28 mouse cellular contexts compared by ENCODE assay signal in genomic region chr3:147967261-147967660, GRCm38 (mm10).
DNase-seq lines count a peak whose midpoint lies in the region; ATAC-seq lines count a peak whose summit lies in the region.
"Had no signal": no experiment of that assay in that cellular context is flagged by ENCODE, and none has a peak within 500 bp of the region (broad histone marks: within the 10 kb centered on the region; RNA-seq: fewer than 3 reads in every experiment).

No protein-coding gene starts in this region.

- no peaks in the 10 kb centered on the region for H3K27me3 ChIP-seq in hindbrain, embryonic 13.5 days
- no peaks in the 10 kb centered on the region for H3K27me3 ChIP-seq in hindbrain, embryonic 11.5 days (ENCODE audit: control insufficient read depth, insufficient read depth, low read length)
- no peaks in the 10 kb centered on the region for H3K27me3 ChIP-seq in embryonic facial prominence, embryonic 14.5 days (replicated peaks; ENCODE audit: control insufficient read depth, insufficient read depth, low read length)
- H3K27me3 ChIP-seq in midbrain, embryonic 14.5 days (ENCODE audit: control insufficient read depth, insufficient read depth, low read length) = no peaks in the 10 kb centered on the region; the same call in 1 of the 2 replicates
- H3K27me3 ChIP-seq: CH12.LX; embryonic facial prominence, embryonic 15.5 days; heart, embryonic 12.5 days; hindbrain, embryonic 15.5 days; limb, embryonic 15.5 days; liver, embryonic 15.5 days; lung, embryonic 15.5 days had no signal

- DNase-seq in hindbrain, embryonic 11.5 days (ENCODE audit: low spot score) = no peak
- no peak for DNase-seq in embryonic facial prominence, embryonic 14.5 days (ENCODE audit: low spot score)
- peak; percentile 74 for DNase-seq in midbrain, embryonic 14.5 days
- DNase-seq in retina, postnatal 1 day = peak; percentile 70
- no peak for DNase-seq in adrenal gland, postnatal 36 days
- DNase-seq in heart, postnatal 25 days (ENCODE audit: low spot score) = no peak
- DNase-seq: B cell, adult 2 months; cerebellum, adult 2 months; cerebellum, postnatal 36 days; gastrocnemius, postnatal 14 days; heart, adult 11 months; heart, postnatal 10 days; kidney, adult 2 months; layer of hippocampus, adult 9-11 months; lung, postnatal 4 days had no signal

- no peak overlapping the region for H3K9ac ChIP-seq in hindbrain, embryonic 13.5 days
- H3K9ac ChIP-seq in hindbrain, embryonic 11.5 days (ENCODE audit: low read depth, low read length) = no peak overlapping the region
- no peak overlapping the region for H3K9ac ChIP-seq in embryonic facial prominence, embryonic 14.5 days (ENCODE audit: low read depth, low read length)
- no peak overlapping the region for H3K9ac ChIP-seq in midbrain, embryonic 14.5 days (replicated peaks; ENCODE audit: low read length)
- H3K9ac ChIP-seq: embryonic facial prominence, embryonic 15.5 days; heart, embryonic 12.5 days; hindbrain, embryonic 15.5 days; limb, embryonic 15.5 days; liver, embryonic 15.5 days; lung, embryonic 15.5 days had no signal

- H3K4me1 ChIP-seq in hindbrain, embryonic 13.5 days (replicated peaks) = peaks cover 30% of the 10 kb centered on the region
- no peaks in the 10 kb centered on the region for H3K4me1 ChIP-seq in hindbrain, embryonic 11.5 days (replicated peaks; ENCODE audit: control insufficient read depth, insufficient read depth, low read length)
- H3K4me1 ChIP-seq in embryonic facial prominence, embryonic 14.5 days (ENCODE audit: control insufficient read depth, insufficient read depth, low read length) = peaks cover 22% of the 10 kb centered on the region; the same call in 1 of the 2 replicates
- H3K4me1 ChIP-seq in midbrain, embryonic 14.5 days (ENCODE audit: control insufficient read depth, insufficient read depth, low read length) = peaks cover 39% of the 10 kb centered on the region
- H3K4me1 ChIP-seq: liver, embryonic 15.5 days; lung, embryonic 15.5 days had no signal

- no peaks in the 10 kb centered on the region for H3K36me3 ChIP-seq in hindbrain, embryonic 13.5 days
- H3K36me3 ChIP-seq in hindbrain, embryonic 11.5 days (ENCODE audit: control insufficient read depth, insufficient read depth, low read length) = no peaks in the 10 kb centered on the region
- H3K36me3 ChIP-seq in embryonic facial prominence, embryonic 14.5 days (ENCODE audit: control insufficient read depth, insufficient read depth, low read length) = no peaks in the 10 kb centered on the region
- H3K36me3 ChIP-seq in midbrain, embryonic 14.5 days (ENCODE audit: control insufficient read depth, insufficient read depth, low read length) = no peaks in the 10 kb centered on the region
- H3K36me3 ChIP-seq: embryonic facial prominence, embryonic 15.5 days; G1E; heart, embryonic 12.5 days; hindbrain, embryonic 15.5 days; limb, embryonic 15.5 days; liver, embryonic 15.5 days; lung, embryonic 15.5 days had no signal

- no peak overlapping the region for H3K4me3 ChIP-seq in hindbrain, embryonic 13.5 days
- no peak overlapping the region for H3K4me3 ChIP-seq in hindbrain, embryonic 11.5 days (ENCODE audit: low read depth, low read length)
- H3K4me3 ChIP-seq in embryonic facial prominence, embryonic 14.5 days (ENCODE audit: low read depth, low read length) = no peak overlapping the region
- H3K4me3 ChIP-seq in midbrain, embryonic 14.5 days (replicated peaks; ENCODE audit: low read depth, low read length) = no peak overlapping the region
- H3K4me3 ChIP-seq: embryonic facial prominence, embryonic 15.5 days; heart, embryonic 12.5 days; hindbrain, embryonic 15.5 days; left cerebral cortex, adult 2 months; limb, embryonic 15.5 days; liver, embryonic 15.5 days; lung, embryonic 15.5 days; myocyte had no signal

- no peak overlapping the region for H3K4me2 ChIP-seq in hindbrain, embryonic 13.5 days
- no peak overlapping the region for H3K4me2 ChIP-seq in hindbrain, embryonic 11.5 days (replicated peaks; ENCODE audit: low read depth, low read length)
- H3K4me2 ChIP-seq in embryonic facial prominence, embryonic 14.5 days (ENCODE audit: low read depth, low read length) = no peak overlapping the region
- peak overlapping the region; percentile 42; the same call in 1 of the 2 replicates for H3K4me2 ChIP-seq in midbrain, embryonic 14.5 days (ENCODE audit: low read length)
- H3K4me2 ChIP-seq: embryonic facial prominence, embryonic 15.5 days; heart, embryonic 12.5 days; limb, embryonic 15.5 days; liver, embryonic 15.5 days; lung, embryonic 15.5 days had no signal

- no peak for ATAC-seq in hindbrain, embryonic 13.5 days (ENCODE audit: low FRiP score)
- no peak for ATAC-seq in hindbrain, embryonic 11.5 days (ENCODE audit: low FRiP score)
- peak; percentile 76; the same call in 1 of the 2 replicates for ATAC-seq in embryonic facial prominence, embryonic 14.5 days (ENCODE audit: low read depth)
- ATAC-seq in midbrain, embryonic 14.5 days (ENCODE audit: low FRiP score, low TSS enrichment) = no peak
- ATAC-seq: Patski had no signal

- intact Hi-C loops in heart, postnatal 25 days (cut with DNase I) = no loop called here

- H3K27ac ChIP-seq in hindbrain, embryonic 13.5 days = peak overlapping the region; percentile 37; the same call in 1 of the 2 replicates
- H3K27ac ChIP-seq in hindbrain, embryonic 11.5 days (ENCODE audit: low read depth, low read length) = no peak overlapping the region
- H3K27ac ChIP-seq in embryonic facial prominence, embryonic 14.5 days (replicated peaks; ENCODE audit: low read depth, low read length) = no peak overlapping the region
- peak overlapping the region; percentile 73 for H3K27ac ChIP-seq in midbrain, embryonic 14.5 days (replicated peaks; ENCODE audit: low read depth, low read length)
- H3K27ac ChIP-seq: embryonic facial prominence, embryonic 15.5 days; hindbrain, embryonic 15.5 days; kidney, postnatal 0 days; left cerebral cortex, adult 2 months; liver, embryonic 15.5 days; lung, embryonic 15.5 days had no signal

- 61% methylated on average over 3 of the region's 3 CpGs for WGBS in hindbrain, embryonic 13.5 days
- 74% methylated on average over 3 of the region's 3 CpGs for WGBS in hindbrain, embryonic 11.5 days
- 79% methylated on average over 3 of the region's 3 CpGs for WGBS in embryonic facial prominence, embryonic 14.5 days
- WGBS in midbrain, embryonic 14.5 days = 29% methylated on average over 3 of the region's 3 CpGs

- no peaks in the 10 kb centered on the region for H3K9me3 ChIP-seq in hindbrain, embryonic 13.5 days
- H3K9me3 ChIP-seq in hindbrain, embryonic 11.5 days (ENCODE audit: control insufficient read depth, low read length) = no peaks in the 10 kb centered on the region
- H3K9me3 ChIP-seq in embryonic facial prominence, embryonic 14.5 days (ENCODE audit: control insufficient read depth, low read length) = no peaks in the 10 kb centered on the region
- no peaks in the 10 kb centered on the region for H3K9me3 ChIP-seq in midbrain, embryonic 14.5 days (ENCODE audit: control insufficient read depth, low read length)
- H3K9me3 ChIP-seq: embryonic facial prominence, embryonic 15.5 days; heart, embryonic 12.5 days; hindbrain, embryonic 15.5 days; limb, embryonic 15.5 days; liver, embryonic 15.5 days; lung, embryonic 15.5 days had no signal

Comparison
In these comparisons a context has a peak if more than half of its experiments do, and no peak if none do; other contexts are left out.
1. H3K27ac ChIP-seq: peak in hindbrain, embryonic 13.5 days (single experiment) and midbrain, embryonic 14.5 days (single experiment); none in hindbrain, embryonic 11.5 days (single experiment) and embryonic facial prominence, embryonic 14.5 days (single experiment).
2. DNase-seq: peak in midbrain, embryonic 14.5 days (single experiment) and retina, postnatal 1 day (single experiment); none in hindbrain, embryonic 11.5 days (single experiment), embryonic facial prominence, embryonic 14.5 days (single experiment), adrenal gland, postnatal 36 days (0 of 2) and heart, postnatal 25 days (single experiment).